Mouse (Mus musculus) fat pad, adult 2 months (tissue): ENCODE results near the gene Otud7a.

Experiments used
- DNase-seq: peaks from one replicate; pipeline ENCODE4 v3.0.0-alpha.2; 2011; ENCODE audit warnings: low read depth, low spot score; ENCODE audit errors: extremely low read depth

The Otud7a gene

GRCm38 (mm10) chr7:63677149-63677548 is 232.6 kb downstream of the Otud7a start:
- no peak for DNase-seq

DNA sequence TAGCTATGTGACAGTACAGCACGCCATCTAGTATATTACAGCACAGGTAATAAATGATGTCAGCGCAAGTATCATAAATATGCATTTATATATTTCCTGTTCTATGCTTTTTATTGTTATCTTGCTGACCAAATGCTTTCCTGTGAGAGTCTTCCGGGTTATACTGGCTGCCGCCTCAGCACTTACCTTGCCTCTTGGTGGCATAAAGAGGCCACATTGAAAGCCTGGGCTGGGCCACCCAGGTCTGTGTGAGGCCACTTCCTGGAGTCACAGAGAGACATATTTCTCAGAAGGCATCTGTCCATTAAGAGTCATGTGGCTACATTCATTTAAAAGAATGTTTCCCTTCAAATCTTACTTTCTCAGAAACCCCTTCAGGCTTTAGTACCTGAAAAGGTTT is 242.5 kb downstream of the Otud7a start:
- DNase-seq, result no peak

DNA sequence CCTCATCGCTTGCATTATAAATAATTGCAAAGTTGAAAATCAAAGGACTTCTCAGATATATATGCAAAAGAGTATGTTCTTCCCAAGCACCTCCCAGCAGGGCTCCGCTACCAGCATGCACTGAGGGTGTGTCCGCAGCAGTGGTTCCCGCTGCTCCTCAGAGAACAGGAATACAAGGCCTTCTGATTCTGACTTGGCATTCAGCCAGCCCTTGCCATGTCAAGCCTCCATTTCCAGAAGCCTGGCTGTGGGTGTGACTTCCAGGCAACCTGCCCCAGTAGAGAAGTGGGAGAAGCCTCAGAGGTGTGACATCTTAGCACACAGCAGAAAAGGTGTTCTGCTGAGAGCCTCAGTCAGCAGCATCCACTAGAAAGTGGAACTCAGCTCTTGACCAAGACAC is 253.4 kb downstream of the Otud7a start:
- DNase-seq, result no peak

DNA sequence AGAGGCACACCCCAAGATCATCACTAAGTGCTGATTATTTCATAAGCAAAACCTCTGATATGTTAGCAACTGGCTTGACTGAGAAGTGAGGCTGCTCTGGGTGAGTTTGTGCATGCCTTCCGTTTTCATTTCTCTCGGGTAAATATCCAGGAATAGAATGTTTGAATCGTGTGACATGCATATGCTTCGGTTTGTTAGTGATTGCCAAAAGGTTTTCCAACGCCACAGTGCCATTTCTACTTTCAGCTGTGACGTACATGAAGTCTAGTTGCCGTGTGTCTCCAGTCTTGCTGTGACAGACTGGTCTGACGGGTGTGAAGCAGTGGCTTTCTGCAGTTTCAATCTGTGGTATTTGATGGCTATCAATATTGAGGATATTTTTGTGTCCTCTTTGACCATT is 273.4 kb downstream of the Otud7a start:
- no peak for DNase-seq

- DNase-seq, result no peak
Measured at GRCm38 (mm10) chr7:63719183-63719944, 274.8 kb downstream of the Otud7a start.

DNA sequence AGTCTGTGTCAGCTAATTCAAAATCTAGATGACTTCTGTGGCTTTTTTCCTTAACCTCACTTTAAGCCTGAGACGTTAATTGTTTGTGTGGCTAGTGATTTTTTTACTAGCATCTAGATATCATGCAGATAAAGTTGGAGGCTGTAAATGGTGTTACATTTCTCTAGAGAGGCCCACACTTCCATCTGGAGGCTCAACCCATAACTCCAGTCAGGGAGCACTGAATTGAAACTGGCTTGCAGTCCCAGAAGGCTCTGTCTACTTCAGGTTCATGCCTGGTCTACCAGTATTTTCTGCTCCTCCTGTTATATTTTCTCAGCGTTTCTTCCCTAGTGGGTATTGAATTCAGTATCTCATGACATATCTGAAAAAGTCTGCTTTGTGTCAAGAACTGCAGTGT is 276.1 kb downstream of the Otud7a start:
- DNase-seq, result no peak

DNA sequence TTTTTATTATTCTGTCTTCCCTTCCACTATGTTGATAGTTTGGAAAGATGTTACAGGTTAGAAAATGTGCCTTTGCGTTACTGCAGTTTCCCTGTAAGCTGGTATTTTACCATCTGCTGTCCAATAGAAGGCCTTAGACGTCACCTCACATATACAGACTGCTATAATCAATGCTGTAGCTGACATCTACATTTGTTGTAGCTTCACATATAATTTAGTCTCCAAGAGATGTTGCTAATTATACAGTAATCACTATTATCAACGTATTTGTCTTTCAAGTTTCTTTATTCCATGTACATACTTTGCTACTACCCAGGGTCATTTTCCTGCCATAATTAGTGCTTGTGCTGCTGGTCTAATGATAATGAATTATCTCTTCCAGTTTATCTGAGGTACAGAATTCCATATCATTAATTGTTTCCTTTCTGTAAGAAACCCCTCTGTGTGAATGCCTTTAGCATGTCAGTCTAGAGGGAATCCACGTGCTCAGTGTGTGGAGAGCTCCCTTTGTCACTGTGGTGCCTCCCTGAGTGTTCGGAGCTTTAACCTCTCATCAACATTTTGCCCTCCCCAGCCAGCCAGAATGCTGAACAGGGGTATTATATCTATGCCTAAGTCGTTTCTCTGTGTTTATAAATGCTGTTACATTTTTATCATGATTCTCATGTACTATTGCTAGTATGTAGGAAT is 280.6 kb downstream of the Otud7a start:
- DNase-seq, result no peak

GRCm38 (mm10) chr7:63729605-63730004 is 285.1 kb downstream of the Otud7a start:
- no peak for DNase-seq

- DNase-seq, result no peak
Measured at GRCm38 (mm10) chr7:63730012-63730411, 285.5 kb downstream of the Otud7a start.

DNA sequence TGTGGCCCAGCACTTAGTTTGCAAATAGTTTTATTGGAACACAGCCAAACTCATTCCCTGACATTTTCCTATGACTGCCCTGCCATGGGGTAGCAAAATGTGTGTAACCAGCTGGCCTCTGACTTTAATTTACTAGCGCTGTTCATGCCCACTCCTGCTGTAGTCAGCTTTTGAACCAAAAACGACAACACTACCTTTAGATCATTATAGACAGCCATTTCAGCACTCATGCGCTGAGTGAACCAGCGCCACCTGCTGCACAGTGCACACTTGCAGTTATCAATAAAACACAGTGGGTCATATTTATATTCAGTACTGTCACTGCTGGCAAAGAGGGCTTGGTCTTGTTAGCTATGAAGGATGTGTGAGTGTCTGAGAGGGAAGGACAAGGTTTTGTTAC is 293.2 kb downstream of the Otud7a start:
- no peak for DNase-seq

DNA sequence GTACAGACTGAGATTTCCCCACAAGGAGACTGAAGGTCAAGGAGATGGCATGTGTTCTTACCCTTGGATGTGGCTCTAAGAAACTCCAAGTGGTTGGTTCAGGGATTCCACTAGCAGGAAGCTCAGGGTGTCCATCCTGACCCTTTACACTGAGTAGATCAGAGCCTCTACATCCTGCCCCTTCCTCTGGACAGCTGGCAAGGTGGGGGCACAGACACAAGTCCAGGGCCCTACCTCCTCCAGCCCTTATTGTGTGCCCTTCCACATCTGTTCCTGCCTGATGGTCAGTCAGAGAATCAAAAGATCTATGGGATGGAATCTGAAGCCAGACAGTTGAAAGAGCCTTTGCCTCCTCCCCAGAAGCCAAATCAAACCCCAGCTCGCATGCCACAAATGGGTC is 293.6 kb downstream of the Otud7a start:
- DNase-seq, result no peak

GRCm38 (mm10) chr7:63743116-63743515 is 298.6 kb downstream of the Otud7a start:
- DNase-seq, result no peak

DNA sequence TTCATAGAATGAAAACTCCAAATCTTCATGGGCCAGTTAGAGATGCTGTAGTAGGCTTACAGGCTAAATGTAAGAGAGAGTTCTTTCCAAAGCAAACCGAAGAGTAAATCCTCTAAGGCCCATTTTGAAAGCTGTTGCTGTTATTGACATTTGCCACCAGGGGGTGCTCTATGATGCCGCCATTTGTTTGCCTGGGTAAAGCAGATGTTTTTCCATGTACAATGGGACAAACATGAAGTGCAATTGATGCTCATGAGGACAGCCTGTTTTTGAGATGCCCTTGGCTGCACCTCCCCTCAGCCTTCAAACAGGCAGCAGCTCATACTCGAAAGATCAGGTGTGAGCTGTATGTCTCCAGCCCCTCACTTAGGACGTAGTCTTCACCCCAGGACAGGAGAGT is 307.5 kb downstream of the Otud7a start:
- DNase-seq, result no peak

DNA sequence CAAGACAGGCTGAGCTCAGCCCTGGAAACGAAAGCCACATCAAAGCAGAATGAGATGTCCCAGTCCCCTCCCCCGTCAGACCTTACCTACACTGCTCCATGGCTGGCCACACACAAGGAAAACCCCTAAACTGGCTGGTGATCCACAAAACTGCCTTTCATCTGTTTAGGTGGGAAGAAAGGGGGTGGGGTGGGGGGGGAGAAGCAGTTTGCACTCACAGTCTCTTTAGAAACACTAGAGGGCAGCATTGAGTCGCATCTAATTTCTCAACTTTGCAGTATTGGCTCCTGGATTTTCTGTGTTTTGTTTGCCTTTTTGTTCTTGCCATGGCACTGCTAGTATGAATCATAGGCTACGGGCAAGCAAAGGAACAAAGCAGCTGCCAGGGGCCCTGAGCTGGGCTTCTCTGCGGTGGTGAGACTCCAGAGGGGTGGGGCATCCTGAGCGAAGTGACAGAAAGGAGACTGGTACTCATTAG is 308.8 kb downstream of the Otud7a start:
- no peak for DNase-seq

- DNase-seq, result no peak
Measured at GRCm38 (mm10) chr7:63754573-63755475, 310.3 kb downstream of the Otud7a start.

DNA sequence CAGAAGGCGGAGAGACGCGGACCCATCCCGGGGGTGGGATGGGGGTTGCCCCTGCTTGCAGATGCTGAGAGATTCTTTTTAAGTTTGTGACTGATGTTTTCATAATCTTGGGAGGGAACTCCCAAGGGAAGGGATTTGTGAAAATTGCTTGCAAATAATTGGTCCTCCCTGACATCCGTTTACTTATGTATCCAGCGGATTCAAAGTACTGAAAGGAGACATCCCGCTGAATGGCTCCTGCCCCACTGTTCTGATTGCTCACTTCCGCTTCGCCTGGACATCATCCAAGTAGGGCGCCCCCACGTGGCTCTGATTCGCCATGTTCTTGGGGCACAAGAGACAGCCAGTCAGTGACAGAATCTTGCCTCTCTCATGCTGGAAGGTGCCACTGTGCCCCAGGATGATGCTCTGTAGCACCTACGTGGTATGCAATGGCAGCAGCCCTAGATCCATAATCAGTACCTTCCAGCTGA is 311.0 kb downstream of the Otud7a start:
- no peak for DNase-seq

DNA sequence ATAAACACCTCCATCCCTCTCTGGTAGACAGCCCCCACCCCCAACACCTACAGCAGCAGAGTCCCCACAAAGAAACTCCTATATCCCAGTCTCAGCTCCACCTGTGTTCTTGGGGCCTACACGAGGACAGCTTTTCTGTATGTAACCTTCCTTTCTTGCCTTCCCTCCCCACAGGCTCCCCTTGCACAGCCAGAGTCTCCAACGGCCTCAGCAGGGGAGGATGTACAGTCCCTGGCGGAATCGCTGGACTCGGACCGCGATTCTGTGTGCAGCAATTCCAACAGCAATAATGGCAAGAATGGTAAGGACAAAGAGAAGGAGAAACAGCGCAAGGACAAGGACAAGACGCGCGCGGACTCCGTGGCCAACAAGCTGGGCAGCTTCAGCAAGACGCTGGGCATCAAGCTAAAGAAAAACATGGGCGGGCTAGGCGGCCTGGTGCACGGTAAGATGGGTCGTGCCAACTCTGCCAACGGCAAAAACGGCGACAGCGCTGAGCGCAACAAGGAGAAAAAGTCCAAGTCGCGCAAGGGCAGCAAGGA is 312.7 kb downstream of the Otud7a start:
- DNase-seq, result no peak

- DNase-seq, result no peak
Measured at GRCm38 (mm10) chr7:63757678-63758239, 313.2 kb downstream of the Otud7a start.

DNA sequence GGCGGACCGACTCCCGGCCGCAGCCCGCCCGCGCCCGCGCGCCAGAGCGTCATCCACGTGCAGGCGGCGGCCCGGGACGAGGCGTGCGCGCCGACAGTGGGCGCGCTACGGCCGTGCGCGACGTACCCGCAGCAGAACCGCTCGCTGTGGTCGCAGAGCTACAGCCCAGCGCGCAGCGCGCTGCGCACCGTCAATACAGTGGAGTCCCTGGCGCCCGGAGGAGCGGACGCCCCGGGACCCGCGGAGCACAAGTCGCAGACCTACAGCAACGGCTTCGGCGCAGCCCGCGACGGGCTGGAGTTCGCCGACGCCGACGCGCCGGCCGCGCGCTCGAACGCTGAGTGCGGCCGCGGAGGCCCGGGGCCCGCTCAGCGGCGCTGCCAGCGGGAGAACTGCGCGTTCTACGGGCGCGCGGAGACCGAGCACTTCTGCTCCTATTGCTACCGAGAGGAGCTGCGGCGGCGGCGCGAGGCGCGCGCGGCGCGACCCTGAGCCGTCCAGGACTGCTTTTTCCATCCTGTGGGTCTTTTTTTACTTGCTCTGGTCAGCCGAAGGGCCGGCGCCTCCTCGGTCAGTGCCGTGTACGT is 313.8 kb downstream of the Otud7a start:
- DNase-seq, result no peak

DNA sequence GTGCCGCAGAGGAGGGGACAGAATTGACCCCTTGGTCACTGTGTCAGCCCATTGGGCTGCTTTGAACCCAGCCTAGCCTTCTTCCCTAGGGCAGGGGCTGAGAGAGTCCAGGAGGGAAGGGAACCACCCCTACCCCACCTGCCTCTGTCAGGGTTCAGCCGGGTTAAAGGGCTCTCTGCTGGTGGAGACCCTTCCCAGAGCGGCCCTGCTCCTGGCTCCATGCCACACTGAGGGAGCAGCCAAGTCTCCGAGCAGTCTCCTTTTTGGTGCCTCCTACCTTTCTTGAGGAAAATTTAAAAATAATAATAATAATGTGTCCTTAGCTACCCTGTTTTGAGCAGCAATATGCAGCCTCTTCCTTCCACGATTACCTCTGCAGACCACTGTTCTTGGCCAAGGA is 315.1 kb downstream of the Otud7a start:
- no peak for DNase-seq
